In genomic region chr7:122018978-122019377, GRCm38 (mm10) we compare ENCODE assay signal across 8 mouse cellular contexts. TPM values are rescaled to one million over a fixed set of nuclear protein-coding genes. Genes with fewer than 3 reads are reported as not detected.
A peak's percentile ranks its signal among the peaks of the same experiment; 100 is the strongest.
DNase-seq lines count a peak whose midpoint lies in the region; ATAC-seq lines count a peak whose summit lies in the region.

No protein-coding gene starts in this region.

- ATAC-seq in embryonic facial prominence, embryonic 12.5 days (ENCODE audit: insufficient number of reproducible peaks, insufficient read depth, low FRiP score, low TSS enrichment): no peak
- ATAC-seq in midbrain, embryonic 13.5 days: no peak

- H3K27ac ChIP-seq in heart, embryonic 10.5 days: peak overlapping the region; percentile 52; the same call in 1 of the 2 replicates
- H3K27ac ChIP-seq in embryonic facial prominence, embryonic 12.5 days: no peak overlapping the region
- H3K27ac ChIP-seq in midbrain, embryonic 13.5 days: no peak overlapping the region

- no peak overlapping the region for H3K9ac ChIP-seq in embryonic facial prominence, embryonic 12.5 days
- peak overlapping the region; percentile 32; the same call in 1 of the 2 replicates for H3K9ac ChIP-seq in midbrain, embryonic 13.5 days (replicated peaks)

- peak overlapping the region; percentile 85; the same call in 1 of the 2 replicates for H3K4me3 ChIP-seq in heart, embryonic 10.5 days
- 0 out of 2 replicates have a peak overlapping the region, but pooled peaks have one; percentile 81 for H3K4me3 ChIP-seq in embryonic facial prominence, embryonic 12.5 days
- H3K4me3 ChIP-seq in midbrain, embryonic 13.5 days (replicated peaks): peak overlapping the region; percentile 85

- 83% methylated on average over 7 of the region's 7 CpGs for WGBS in heart, embryonic 10.5 days
- WGBS in embryonic facial prominence, embryonic 12.5 days: 91% methylated on average over 7 of the region's 7 CpGs
- WGBS in midbrain, embryonic 13.5 days: 91% methylated on average over 7 of the region's 7 CpGs

- no peak for DNase-seq in heart, embryonic 10.5 days (ENCODE audit: low spot score)
- no peak for DNase-seq in heart, adult 8-10 months (ENCODE audit: low spot score)
- DNase-seq in layer of hippocampus, adult 18-20 months (ENCODE audit: low spot score in 2 of 2): peak; percentile 32 to 68
- no peak for DNase-seq in thymus, postnatal 25 days
- no peak for DNase-seq in kidney, adult 9 months
- no peak for DNase-seq in urinary bladder, adult 2 months (ENCODE audit: low spot score)

- H3K36me3 ChIP-seq in heart, embryonic 10.5 days: 0 out of 2 replicates have a peak, but pooled peaks cover 5% of the 10 kb centered on the region
- H3K36me3 ChIP-seq in embryonic facial prominence, embryonic 12.5 days: no peaks in the 10 kb centered on the region
- H3K36me3 ChIP-seq in midbrain, embryonic 13.5 days: no peaks in the 10 kb centered on the region

- peak overlapping the region; percentile 76 for H3K4me2 ChIP-seq in embryonic facial prominence, embryonic 12.5 days (replicated peaks)
- peak overlapping the region; percentile 76 for H3K4me2 ChIP-seq in midbrain, embryonic 13.5 days (replicated peaks)

- no peaks in the 10 kb centered on the region for H3K9me3 ChIP-seq in heart, embryonic 10.5 days
- no peaks in the 10 kb centered on the region for H3K9me3 ChIP-seq in embryonic facial prominence, embryonic 12.5 days
- H3K9me3 ChIP-seq in midbrain, embryonic 13.5 days: no peaks in the 10 kb centered on the region

- H3K27me3 ChIP-seq in heart, embryonic 10.5 days (ENCODE audit: insufficient read depth, poor library complexity, severe bottlenecking): no peaks in the 10 kb centered on the region
- no peaks in the 10 kb centered on the region for H3K27me3 ChIP-seq in embryonic facial prominence, embryonic 12.5 days
- H3K27me3 ChIP-seq in midbrain, embryonic 13.5 days: no peaks in the 10 kb centered on the region

- H3K4me1 ChIP-seq in heart, embryonic 10.5 days: peaks cover 62% of the 10 kb centered on the region
- H3K4me1 ChIP-seq in embryonic facial prominence, embryonic 12.5 days: peaks cover 39% of the 10 kb centered on the region
- peaks cover 54% of the 10 kb centered on the region for H3K4me1 ChIP-seq in midbrain, embryonic 13.5 days (replicated peaks)

RNA-seq across cellular contexts. Expression of gene Gga2, which starts 2.0 kb away (rescaled TPM):
- 93.6 and 114 TPM in 2 replicates for polyA plus RNA-seq in heart, embryonic 10.5 days (2016; fragmentation: Nextera tagmentation; extraction: Ambion mirVana)
- 10 to 100 TPM; 31.7 to 39.2 (median 35.4) TPM for total RNA-seq in heart, adult 8-10 months (2022)
- polyA plus RNA-seq in embryonic facial prominence, embryonic 12.5 days (2016; fragmentation: Nextera tagmentation; extraction: Ambion mirVana): 130 and 136 TPM in 2 replicates
- 10 to 100 TPM; 29.0 to 30.3 TPM for total RNA-seq in layer of hippocampus, adult 18-20 months (2021)
- 55.4 and 58.0 TPM in 2 replicates for polyA plus RNA-seq in midbrain, embryonic 13.5 days (2015; fragmentation: Nextera tagmentation; extraction: Ambion mirVana)
- polyA plus RNA-seq in urinary bladder, adult 2 months (2012; rRNA removed): 62.1 and 62.7 TPM in 2 replicates

RNA-seq across cellular contexts. Expression of gene Cog7, which starts 37.5 kb away (rescaled TPM):
- 20.0 and 22.4 TPM in 2 replicates for polyA plus RNA-seq in heart, embryonic 10.5 days (2016; fragmentation: Nextera tagmentation; extraction: Ambion mirVana)
- 10 to 100 TPM; 19.1 to 20.6 (median 20.1) TPM for total RNA-seq in heart, adult 8-10 months (2022)
- polyA plus RNA-seq in embryonic facial prominence, embryonic 12.5 days (2016; fragmentation: Nextera tagmentation; extraction: Ambion mirVana): 23.5 and 24.4 TPM in 2 replicates
- 10 to 100 TPM; 41.5 to 46.0 TPM for total RNA-seq in layer of hippocampus, adult 18-20 months (2021)
- polyA plus RNA-seq in midbrain, embryonic 13.5 days (2015; fragmentation: Nextera tagmentation; extraction: Ambion mirVana): 20.6 TPM in 2 replicates
- polyA plus RNA-seq in urinary bladder, adult 2 months (2012; rRNA removed): 21.8 and 23.7 TPM in 2 replicates

RNA-seq across cellular contexts. Expression of gene Ubfd1, which starts 48.0 kb away (rescaled TPM):
- 60.3 and 81.0 TPM in 2 replicates for polyA plus RNA-seq in heart, embryonic 10.5 days (2016; fragmentation: Nextera tagmentation; extraction: Ambion mirVana)
- total RNA-seq in heart, adult 8-10 months (2022): 10 to 100 TPM; 32.5 to 41.6 (median 37.3) TPM
- polyA plus RNA-seq in embryonic facial prominence, embryonic 12.5 days (2016; fragmentation: Nextera tagmentation; extraction: Ambion mirVana): 103 and 105 TPM in 2 replicates
- total RNA-seq in layer of hippocampus, adult 18-20 months (2021): 10 to 100 TPM; 55.0 to 60.1 TPM
- 69.5 and 74.8 TPM in 2 replicates for polyA plus RNA-seq in midbrain, embryonic 13.5 days (2015; fragmentation: Nextera tagmentation; extraction: Ambion mirVana)
- polyA plus RNA-seq in urinary bladder, adult 2 months (2012; rRNA removed): 25.0 and 29.8 TPM in 2 replicates

RNA-seq across cellular contexts. Expression of gene Ears2, which starts 48.1 kb away (rescaled TPM):
- polyA plus RNA-seq in heart, embryonic 10.5 days (2016; fragmentation: Nextera tagmentation; extraction: Ambion mirVana): 21.5 and 29.1 TPM in 2 replicates
- total RNA-seq in heart, adult 8-10 months (2022): 10 to 100 TPM; 13.3 to 14.3 (median 13.7) TPM
- polyA plus RNA-seq in embryonic facial prominence, embryonic 12.5 days (2016; fragmentation: Nextera tagmentation; extraction: Ambion mirVana): 16.6 and 17.9 TPM in 2 replicates
- 1 to 10 TPM; 9.5 to 9.9 TPM for total RNA-seq in layer of hippocampus, adult 18-20 months (2021)
- 10.4 and 10.7 TPM in 2 replicates for polyA plus RNA-seq in midbrain, embryonic 13.5 days (2015; fragmentation: Nextera tagmentation; extraction: Ambion mirVana)
- 9.6 and 10.8 TPM in 2 replicates for polyA plus RNA-seq in urinary bladder, adult 2 months (2012; rRNA removed)

Comparison
In these comparisons a context has a peak if more than half of its experiments do, and no peak if none do; other contexts are left out.
1. DNase-seq: peak in layer of hippocampus, adult 18-20 months (2 of 2); none in heart, embryonic 10.5 days (single experiment), heart, adult 8-10 months (single experiment), thymus, postnatal 25 days (single experiment), kidney, adult 9 months (single experiment) and urinary bladder, adult 2 months (single experiment).
2. Peak in every context shown above with its lines, with median percentiles within 50 percentile points of each other: H3K4me3 ChIP-seq.